Mouse (Mus musculus) heart, embryonic 15.5 days (tissue): ENCODE data around the gene Rbm20. TPM values are rescaled to one million over a fixed set of nuclear protein-coding genes. Genes with fewer than 3 reads are reported as not detected.
A peak's percentile ranks its signal among the peaks of the same experiment; 100 is the strongest.

Experiments
- ATAC-seq: fragments of 200-750 bp; cut with Nextera tagmentation; replicated peaks from 2 replicates; pipeline ENCODE4 v1.8.0; 2017; ENCODE audit warnings: low read depth, moderate TSS enrichment; ENCODE audit not compliant: insufficient number of reproducible peaks, insufficient read depth, low FRiP score
- H3K27ac ChIP-seq: fragments of 300-500 bp; sonication (generic); 2 replicates; pipeline ENCODE4 v1.5.1; 2015; ENCODE audit warnings: mild to moderate bottlenecking, inconsistent platforms
- H3K27me3 ChIP-seq: fragments of 300-500 bp; sonication (generic); 2 replicates; pipeline ENCODE4 v1.6.1; 2015; ENCODE audit warnings: inconsistent platforms
- H3K36me3 ChIP-seq: fragments of 300-500 bp; sonication (generic); 2 replicates; pipeline ENCODE4 v1.6.1; 2015; ENCODE audit warnings: mild to moderate bottlenecking, inconsistent platforms
- H3K4me1 ChIP-seq: fragments of 300-500 bp; sonication (generic); replicated peaks from 2 replicates; pipeline ENCODE4 v1.6.1; 2015; ENCODE audit warnings: inconsistent platforms
- H3K4me2 ChIP-seq: fragments of 300-500 bp; sonication (generic); 2 replicates; pipeline ENCODE4 v1.6.1; 2015; ENCODE audit warnings: inconsistent platforms, mild to moderate bottlenecking, moderate library complexity
- H3K4me3 ChIP-seq: fragments of 300-500 bp; sonication (generic); 2 replicates; pipeline ENCODE4 v1.5.1; 2015; ENCODE audit warnings: mild to moderate bottlenecking, inconsistent platforms
- H3K9ac ChIP-seq: fragments of 300-500 bp; sonication (generic); 2 replicates; pipeline ENCODE4 v1.6.1; 2015; ENCODE audit warnings: mild to moderate bottlenecking, inconsistent platforms
- H3K9me3 ChIP-seq: fragments of 300-500 bp; sonication (generic); replicated peaks from 2 replicates; pipeline ENCODE4 v1.6.1; 2016; ENCODE audit warnings: inconsistent platforms
- WGBS: fragments of 180-500 bp; shearing (Covaris S2); methylation state at CpG from one replicate; pipeline ENCODE4 v1.1.7; 2015; ENCODE audit warnings: mixed read lengths; 5-methylcytosine and 5-hydroxymethylcytosine counted together
- polyA plus RNA-seq: library from polyadenylated mRNA; unstranded; fragments of >200 nt; fragmentation: Nextera tagmentation; extraction: Ambion mirVana; gene quantifications from 2 replicates; pipeline ENCODE4 v1.2.1, GENCODE M21; 2015

Gene Rbm20
- polyA plus RNA-seq, 1 experiment from 2014 or later, result 44.4 TPM

GRCm38 (mm10) chr19:53856794-53857193 is 179.7 kb downstream of the Rbm20 start:
- no peak for ATAC-seq
- Histone ChIP-seq H3K9ac (no peak overlapping the region), H3K27ac (peak overlapping the region; percentile 27; the same call in 1 of the 2 replicates), H3K4me2 (no peak overlapping the region), H3K36me3 (peaks cover 14% of the 10 kb centered on the region; the same call in 1 of the 2 replicates), H3K9me3 (no peaks in the 10 kb centered on the region), H3K4me1 (peaks cover 18% of the 10 kb centered on the region), H3K27me3 (no peaks in the 10 kb centered on the region), H3K4me3 (no peak overlapping the region)
- 62% methylated on average over 9 of the region's 9 CpGs for WGBS

DNA sequence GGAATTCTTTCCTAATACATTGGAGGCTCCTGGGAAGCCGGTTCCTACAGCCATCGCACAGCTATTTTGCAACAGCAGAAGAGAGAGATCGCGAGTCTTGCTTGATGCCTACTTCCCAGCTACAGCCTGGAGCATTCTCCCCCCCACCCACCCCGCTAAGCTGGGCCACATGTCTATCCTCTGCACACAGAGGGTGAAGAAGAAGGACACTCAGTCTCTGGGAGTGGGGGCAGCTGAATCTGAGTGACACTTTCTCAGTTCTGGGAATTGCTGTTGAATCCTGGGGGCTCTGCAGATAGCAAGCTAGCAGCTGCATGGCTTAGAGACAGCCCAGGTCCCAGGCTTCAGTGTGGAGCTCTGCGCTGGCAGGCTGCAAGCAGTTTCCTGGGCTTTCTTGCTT is 180.9 kb downstream of the Rbm20 start:
- Histone ChIP-seq H3K9ac (no peak overlapping the region), H3K4me1 (peaks cover 13% of the 10 kb centered on the region), H3K36me3 (peaks cover 18% of the 10 kb centered on the region; the same call in 1 of the 2 replicates), H3K4me3 (no peak overlapping the region), H3K9me3 (no peaks in the 10 kb centered on the region), H3K27ac (no peak overlapping the region), H3K27me3 (no peaks in the 10 kb centered on the region), H3K4me2 (no peak overlapping the region)
- ATAC-seq, result no peak
- WGBS, result 66% methylated on average over 6 of the region's 6 CpGs

DNA sequence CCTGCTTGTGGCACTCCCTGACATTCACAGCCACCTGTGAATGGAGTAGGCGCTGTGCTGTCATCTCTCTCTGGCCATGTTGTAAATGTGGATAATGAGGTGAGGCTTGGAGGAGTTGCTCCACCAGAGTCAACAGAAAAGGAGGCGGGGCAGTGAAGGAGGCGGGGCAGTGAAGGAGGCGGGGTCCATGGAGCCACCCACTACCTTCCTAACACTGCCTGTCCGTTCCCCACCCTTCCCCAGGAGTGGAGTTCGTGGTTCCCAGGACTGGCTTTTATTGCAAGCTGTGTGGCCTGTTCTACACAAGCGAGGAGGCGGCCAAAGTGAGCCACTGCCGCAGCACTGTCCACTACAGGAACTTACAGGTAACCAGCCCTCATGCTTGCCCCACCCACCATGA is 182.0 kb downstream of the Rbm20 start:
- H3K36me3 ChIP-seq, result peaks cover 26% of the 10 kb centered on the region; the same call in 1 of the 2 replicates
- H3K4me2 ChIP-seq, result no peak overlapping the region
- ATAC-seq, result 0 out of 2 replicates have a peak, but pooled peaks have one; percentile 8
- no peaks in the 10 kb centered on the region for H3K27me3 ChIP-seq
- WGBS, result 60% methylated on average over 9 of the region's 9 CpGs
- no peak overlapping the region for H3K9ac ChIP-seq
- H3K9me3 ChIP-seq, result no peaks in the 10 kb centered on the region
- peak overlapping the region; percentile 3; the same call in 1 of the 2 replicates for H3K27ac ChIP-seq
- no peak overlapping the region for H3K4me3 ChIP-seq
- peaks cover 9% of the 10 kb centered on the region for H3K4me1 ChIP-seq

DNA sequence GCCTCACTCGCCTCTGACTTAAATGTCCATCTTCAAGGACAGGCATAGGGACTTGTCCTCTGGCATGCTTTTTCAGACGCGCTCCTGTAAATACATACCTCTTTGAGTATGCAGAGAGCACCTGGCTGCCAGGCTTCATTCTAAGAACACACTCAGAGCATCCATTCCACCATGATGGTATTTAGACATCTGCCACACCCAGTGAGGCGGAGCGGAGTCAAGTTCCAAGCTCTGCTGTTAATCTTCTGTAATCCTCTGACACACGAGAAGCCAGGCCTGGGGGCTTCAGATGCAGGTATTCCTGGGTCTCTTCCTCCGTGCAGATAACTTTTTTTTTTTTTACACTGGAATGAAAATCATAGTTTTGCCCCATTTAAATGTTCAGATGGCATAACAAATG is 182.5 kb downstream of the Rbm20 start:
- WGBS, result 73% methylated on average over 7 of the region's 7 CpGs
- Histone ChIP-seq H3K4me3 (no peak overlapping the region), H3K27me3 (no peaks in the 10 kb centered on the region), H3K4me1 (peaks cover 9% of the 10 kb centered on the region), H3K4me2 (no peak overlapping the region), H3K27ac (peak overlapping the region; percentile 3; the same call in 1 of the 2 replicates), H3K9me3 (no peaks in the 10 kb centered on the region), H3K9ac (no peak overlapping the region), H3K36me3 (peaks cover 31% of the 10 kb centered on the region; the same call in 1 of the 2 replicates)
- ATAC-seq, result no peak

- Histone ChIP-seq H3K27me3 (no peaks in the 10 kb centered on the region), H3K4me3 (no peak overlapping the region), H3K36me3 (peaks cover 42% of the 10 kb centered on the region; the same call in 1 of the 2 replicates), H3K9me3 (no peaks in the 10 kb centered on the region), H3K9ac (no peak overlapping the region), H3K4me1 (peaks cover 6% of the 10 kb centered on the region), H3K4me2 (no peak overlapping the region), H3K27ac (no peak overlapping the region)
- 73% methylated on average over 7 of the region's 7 CpGs for WGBS
- no peak for ATAC-seq
Observed at GRCm38 (mm10) chr19:53861346-53861745, 184.2 kb downstream of the Rbm20 start.

- peaks cover 42% of the 10 kb centered on the region; the same call in 1 of the 2 replicates for H3K36me3 ChIP-seq
- H3K4me2 ChIP-seq, result no peak overlapping the region
- ATAC-seq, result no peak
- no peak overlapping the region for H3K4me3 ChIP-seq
- no peak overlapping the region for H3K9ac ChIP-seq
- 67% methylated on average over 8 of the region's 8 CpGs for WGBS
- H3K4me1 ChIP-seq, result no peaks in the 10 kb centered on the region
- H3K27me3 ChIP-seq, result no peaks in the 10 kb centered on the region
- no peaks in the 10 kb centered on the region for H3K9me3 ChIP-seq
- H3K27ac ChIP-seq, result no peak overlapping the region
Observed at GRCm38 (mm10) chr19:53862573-53863246, 185.6 kb downstream of the Rbm20 start.

DNA sequence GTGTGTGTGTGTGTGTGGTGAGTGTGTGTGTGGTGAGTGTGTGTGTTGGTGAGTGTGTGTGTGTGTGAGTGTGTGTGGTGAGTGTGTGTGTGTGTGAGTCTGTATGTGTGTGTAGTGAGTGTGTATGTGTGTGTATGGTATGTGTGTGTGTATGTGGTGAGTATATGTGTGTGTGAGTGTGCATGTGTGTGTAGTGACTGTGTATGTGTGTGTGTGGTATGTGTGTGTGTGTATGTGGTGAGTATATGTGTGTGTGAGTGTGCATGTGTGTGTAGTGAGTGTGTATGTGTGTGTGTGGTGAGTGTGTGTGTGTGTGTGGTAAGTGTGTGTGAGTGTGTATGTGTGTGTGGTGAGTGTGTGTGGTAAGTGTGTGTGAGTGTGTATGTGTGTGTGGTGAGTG is 190.1 kb downstream of the Rbm20 start:
- H3K4me2 ChIP-seq, result no peak overlapping the region
- H3K27me3 ChIP-seq, result no peaks in the 10 kb centered on the region
- ATAC-seq, result no peak

DNA sequence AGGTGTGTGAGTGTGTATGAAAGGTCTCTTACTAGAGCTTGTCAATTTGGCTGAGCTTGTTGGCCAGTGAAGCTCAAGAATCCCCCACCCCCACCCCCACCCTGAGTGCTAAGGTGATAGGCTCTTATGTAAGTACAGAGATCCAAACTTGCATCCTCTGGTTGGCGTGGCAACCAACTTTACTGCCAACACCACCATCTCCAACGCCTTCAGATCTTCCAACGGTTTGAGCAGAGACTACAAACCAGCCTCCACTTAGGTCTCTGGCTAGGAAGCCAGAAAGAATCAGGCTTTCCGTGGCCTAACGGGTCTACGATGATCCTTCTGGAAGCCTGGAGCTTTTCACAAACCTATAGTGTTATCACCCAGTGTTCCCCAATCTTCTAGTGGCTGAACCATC is 191.0 kb downstream of the Rbm20 start:
- no peak for ATAC-seq
- Histone ChIP-seq H3K36me3 (peaks cover 26% of the 10 kb centered on the region; the same call in 1 of the 2 replicates), H3K27ac (no peak overlapping the region), H3K4me1 (no peaks in the 10 kb centered on the region), H3K9me3 (no peaks in the 10 kb centered on the region), H3K9ac (no peak overlapping the region), H3K27me3 (no peaks in the 10 kb centered on the region), H3K4me2 (no peak overlapping the region), H3K4me3 (no peak overlapping the region)
- WGBS, result 86% methylated on average over 6 of the region's 6 CpGs

More for the DNA sequence above, 190.1 kb downstream of the Rbm20 start:
- H3K9me3 ChIP-seq, result no peaks in the 10 kb centered on the region
- H3K4me1 ChIP-seq, result no peaks in the 10 kb centered on the region
- peaks cover 30% of the 10 kb centered on the region; the same call in 1 of the 2 replicates for H3K36me3 ChIP-seq
- H3K27ac ChIP-seq, result no peak overlapping the region
- H3K9ac ChIP-seq, result no peak overlapping the region
- H3K4me3 ChIP-seq, result no peak overlapping the region

DNA sequence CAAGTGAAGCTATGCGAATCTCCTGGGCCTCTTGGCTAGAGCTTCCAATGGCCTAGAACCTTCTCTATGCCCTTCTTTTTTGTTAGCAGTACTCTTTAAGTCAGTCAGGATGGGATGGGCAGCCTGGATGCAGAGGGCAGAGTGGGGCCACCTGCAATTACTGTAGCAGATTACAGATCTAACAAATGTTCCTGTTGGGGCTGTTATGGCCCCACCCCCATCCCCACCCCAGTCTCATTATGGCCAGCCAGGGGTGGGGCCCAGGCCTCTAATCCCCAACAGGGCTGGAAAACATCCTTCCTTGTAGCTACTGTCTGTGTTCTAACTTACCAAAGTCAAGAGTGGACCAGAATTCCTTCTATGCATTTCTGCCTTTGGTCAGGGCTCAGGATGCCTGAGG is 191.7 kb downstream of the Rbm20 start:
- H3K9me3 ChIP-seq, result no peaks in the 10 kb centered on the region
- H3K27ac ChIP-seq, result no peak overlapping the region
- H3K36me3 ChIP-seq, result peaks cover 19% of the 10 kb centered on the region; the same call in 1 of the 2 replicates
- H3K27me3 ChIP-seq, result no peaks in the 10 kb centered on the region
- no peaks in the 10 kb centered on the region for H3K4me1 ChIP-seq
- ATAC-seq, result no peak
- H3K4me3 ChIP-seq, result no peak overlapping the region
- H3K9ac ChIP-seq, result no peak overlapping the region
- no peak overlapping the region for H3K4me2 ChIP-seq
- 94% methylated on average over 1 of the region's 1 CpGs for WGBS

DNA sequence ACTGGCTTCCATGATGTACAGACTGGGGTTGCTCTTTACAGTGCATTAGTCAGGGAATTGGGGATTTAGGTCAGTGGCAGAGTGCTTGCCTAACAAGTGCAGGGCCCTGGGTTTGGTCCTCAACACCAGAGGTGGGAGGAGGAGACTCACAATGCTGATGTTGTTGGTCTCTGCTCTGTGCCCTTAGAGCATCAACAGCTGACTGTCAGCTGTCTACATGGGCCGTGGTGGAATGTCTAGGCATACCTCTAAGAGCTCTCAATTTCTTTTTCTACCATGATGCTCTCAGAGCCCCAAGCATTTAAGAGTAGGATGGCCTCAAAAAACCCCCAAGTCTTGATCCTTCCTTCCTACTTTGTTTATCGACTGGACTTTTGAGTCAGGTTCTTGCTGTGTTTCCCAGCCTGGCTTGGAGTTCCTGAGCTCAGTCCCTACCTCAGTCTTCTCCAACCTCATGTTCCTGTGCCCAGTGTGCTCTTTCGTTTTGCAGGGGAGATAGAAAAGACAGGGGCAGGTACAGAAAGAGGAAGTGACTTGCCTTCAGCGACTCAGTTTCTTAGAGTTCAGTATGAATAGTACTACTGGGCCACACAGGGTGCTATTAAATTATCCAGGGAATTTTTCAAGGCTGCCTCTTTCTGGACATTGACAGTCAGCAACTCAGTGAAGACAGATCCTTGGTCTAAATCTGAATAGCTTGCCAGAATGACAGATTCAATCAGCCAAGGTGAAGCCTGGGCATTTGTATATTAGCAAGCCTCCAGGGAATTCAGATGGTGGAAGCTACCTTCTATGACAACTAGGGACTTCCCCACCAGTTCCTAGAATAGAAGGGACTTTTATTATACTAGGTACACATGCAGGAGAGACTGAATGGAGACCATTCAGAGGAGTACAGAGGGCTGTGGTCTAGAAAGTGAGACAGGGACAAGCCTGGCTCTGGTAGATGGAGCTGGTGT is 192.6 kb downstream of the Rbm20 start:
- peaks cover 10% of the 10 kb centered on the region; the same call in 1 of the 2 replicates for H3K36me3 ChIP-seq
- no peak for ATAC-seq
- no peak overlapping the region for H3K4me2 ChIP-seq
- no peaks in the 10 kb centered on the region for H3K4me1 ChIP-seq
- no peak overlapping the region for H3K9ac ChIP-seq
- 71% methylated on average over 4 of the region's 4 CpGs for WGBS
- no peaks in the 10 kb centered on the region for H3K9me3 ChIP-seq
- H3K27me3 ChIP-seq, result no peaks in the 10 kb centered on the region
- H3K27ac ChIP-seq, result no peak overlapping the region
- no peak overlapping the region for H3K4me3 ChIP-seq

DNA sequence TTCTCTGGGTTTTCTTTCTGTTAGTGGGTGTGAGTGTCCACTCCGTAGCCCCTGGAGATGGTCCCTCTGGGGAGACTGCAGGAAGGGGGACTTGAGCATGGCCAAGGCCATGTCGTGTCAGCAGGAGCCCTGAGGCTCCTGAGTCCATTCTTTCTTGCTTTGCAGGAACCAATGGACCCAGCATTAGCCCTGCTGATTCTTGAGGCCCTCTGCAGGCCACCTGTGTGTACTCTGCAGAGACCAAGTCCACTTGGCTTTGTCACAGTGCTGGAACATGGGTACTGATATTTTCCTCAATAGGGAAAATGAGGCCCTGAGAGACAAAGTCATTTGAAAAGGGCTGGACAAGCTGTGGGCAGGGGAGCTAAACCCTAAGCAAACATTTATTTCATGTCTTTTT is 193.5 kb downstream of the Rbm20 start:
- Histone ChIP-seq H3K27ac (no peak overlapping the region), H3K4me3 (no peak overlapping the region), H3K36me3 (peaks cover 4% of the 10 kb centered on the region; the same call in 1 of the 2 replicates), H3K9me3 (no peaks in the 10 kb centered on the region), H3K4me1 (no peaks in the 10 kb centered on the region), H3K4me2 (no peak overlapping the region), H3K27me3 (no peaks in the 10 kb centered on the region), H3K9ac (no peak overlapping the region)
- WGBS, result 65% methylated on average over 2 of the region's 2 CpGs
- ATAC-seq, result no peak
